Mouse (Mus musculus) liver, embryonic 14.5 days (tissue): ENCODE data around the gene Atg9b.

Source experiments
- CTCF ChIP-seq: IDR thresholded peaks from 2 replicates; pipeline ENCODE4 v1.5.1; 2016; ENCODE audit warnings: antibody characterized with exemption, low read depth, control low read depth
- EP300 ChIP-seq: IDR thresholded peaks from 2 replicates; pipeline ENCODE4 v1.6.1; 2016; ENCODE audit warnings: antibody characterized with exemption, low read depth

- TF ChIP-seq CTCF (peak; percentile 95), EP300 (no peak)
These were observed 31.0 kb downstream of the Atg9b start for GRCm38 (mm10) chr5:24360792-24361454.
